Mouse (Mus musculus): ENCODE results near the gene Pex26. TPM values are rescaled to one million over a fixed set of nuclear protein-coding genes. Genes with fewer than 3 reads are reported as not detected.
A peak's percentile ranks its signal among the peaks of the same experiment; 100 is the strongest.

The Pex26 gene
- 5.1 and 6.6 TPM in 2 replicates for polyA plus RNA-seq (2016; fragmentation: Nextera tagmentation; extraction: Ambion mirVana)

DNA sequence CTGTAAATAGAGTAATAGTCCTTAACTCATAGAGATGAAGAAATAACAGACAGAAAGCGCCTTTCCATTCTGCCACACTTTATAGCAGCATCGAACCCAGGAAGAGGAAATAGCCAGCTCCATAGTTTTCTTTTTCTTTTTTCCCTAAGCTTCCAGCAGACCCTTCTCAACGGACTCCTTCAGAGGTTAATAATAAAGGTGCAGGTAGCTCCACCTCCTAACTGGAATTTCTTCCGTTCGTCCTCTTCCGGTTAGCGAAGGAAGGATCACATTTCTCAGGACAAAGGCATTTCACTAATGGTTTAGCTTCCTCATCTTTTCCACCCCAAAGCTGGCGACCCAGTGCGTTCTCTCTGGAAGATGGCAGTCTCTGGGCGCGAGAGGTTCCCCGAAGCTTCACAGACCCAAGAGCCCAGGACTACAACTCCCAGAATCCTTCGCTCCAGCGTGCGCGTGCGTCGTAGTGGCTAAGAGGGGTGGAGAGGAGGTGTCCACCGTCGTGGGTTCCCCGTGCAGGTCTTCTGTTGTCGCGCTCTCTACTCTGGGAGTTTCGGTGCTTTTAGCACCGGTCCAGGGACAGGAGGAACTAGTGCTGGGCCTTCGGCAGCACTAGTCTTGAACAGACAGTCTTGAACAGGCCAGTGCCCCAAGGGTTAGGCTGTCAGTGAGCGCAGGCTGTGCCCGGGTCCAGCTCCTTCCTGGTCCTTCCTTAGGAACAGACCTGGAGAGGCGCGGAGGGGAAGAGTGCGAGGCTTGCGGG is at the start of gene Pex26:
Gene Pex26, plus strand, starts transcription at position 254 of the 760 bp plus-strand sequence.
- Histone ChIP-seq H3K27me3 (ENCODE audit: insufficient read depth, poor library complexity, severe bottlenecking) (no peaks in the 10 kb centered on the region), H3K9me3 (no peaks in the 10 kb centered on the region), H3K27ac (peak within 1 kb of the TSS; percentile 88), H3K36me3 (peaks cover 12% of the 10 kb centered on the region; the same call in 1 of the 2 replicates), H3K4me3 (peak within 1 kb of the TSS; percentile 80), H3K4me1 (peaks cover 18% of the 10 kb centered on the region)
- WGBS: 2% methylated on average over 32 of the region's 32 CpGs
- peak; percentile 96 for DNase-seq (ENCODE audit: low spot score)

DNA sequence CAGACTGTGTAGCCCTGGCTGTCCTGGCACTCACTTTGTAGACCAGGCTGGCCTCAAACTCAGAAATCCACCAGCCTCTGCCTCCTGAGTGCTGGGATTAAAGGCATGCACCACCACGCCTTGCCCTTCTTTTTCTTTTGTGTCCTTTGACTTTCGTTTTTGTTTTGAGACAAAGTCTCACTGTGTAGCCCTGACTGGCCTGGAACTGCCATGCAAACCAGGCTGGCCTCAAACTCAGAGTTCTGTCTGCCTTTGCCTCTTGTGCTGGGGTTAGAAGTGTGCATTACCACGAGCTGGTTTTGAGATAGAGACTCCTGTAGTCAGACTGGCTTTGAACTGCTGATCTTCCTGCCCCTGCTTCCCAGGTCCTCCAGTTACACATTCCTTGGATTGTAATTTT is 49.2 kb upstream of the Pex26 start:
- Histone ChIP-seq H3K27me3 (ENCODE audit: insufficient read depth, poor library complexity, severe bottlenecking) (peaks cover 39% of the 10 kb centered on the region), H3K36me3 (no peaks in the 10 kb centered on the region), H3K9me3 (no peaks in the 10 kb centered on the region), H3K4me3 (no peak overlapping the region), H3K27ac (no peak overlapping the region), H3K4me1 (peaks cover 21% of the 10 kb centered on the region)
- whole genome bisulfite sequencing: 52% methylated on average over 3 of the region's 3 CpGs
- no peak for DNase-seq (ENCODE audit: low spot score)

DNA sequence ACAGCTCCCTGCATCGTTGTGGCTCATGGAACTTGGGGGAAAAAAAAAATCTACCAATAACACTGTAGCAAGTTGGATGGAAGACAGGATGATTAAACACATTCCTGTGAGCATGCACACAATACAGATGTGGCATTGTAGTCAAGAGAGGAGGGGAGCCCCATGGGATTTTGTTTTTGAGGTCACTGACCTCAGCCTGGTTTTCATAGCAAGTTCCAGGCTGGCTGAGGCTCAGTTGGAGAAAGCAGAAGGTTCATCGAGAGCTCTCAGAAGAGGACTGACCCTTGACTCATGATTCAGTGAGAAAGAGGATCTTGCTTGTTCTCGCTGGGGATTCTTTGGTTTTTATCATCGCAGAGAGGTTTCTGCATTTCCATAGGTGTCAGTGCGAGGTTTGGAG is 48.6 kb upstream of the Pex26 start:
- Histone ChIP-seq H3K27ac (no peak overlapping the region), H3K27me3 (ENCODE audit: insufficient read depth, poor library complexity, severe bottlenecking) (peaks cover 34% of the 10 kb centered on the region), H3K36me3 (no peaks in the 10 kb centered on the region), H3K9me3 (no peaks in the 10 kb centered on the region), H3K4me3 (no peak overlapping the region), H3K4me1 (peaks cover 15% of the 10 kb centered on the region)
- DNase-seq (ENCODE audit: low spot score): no peak
- 56% methylated on average over 5 of the region's 5 CpGs for WGBS

DNA sequence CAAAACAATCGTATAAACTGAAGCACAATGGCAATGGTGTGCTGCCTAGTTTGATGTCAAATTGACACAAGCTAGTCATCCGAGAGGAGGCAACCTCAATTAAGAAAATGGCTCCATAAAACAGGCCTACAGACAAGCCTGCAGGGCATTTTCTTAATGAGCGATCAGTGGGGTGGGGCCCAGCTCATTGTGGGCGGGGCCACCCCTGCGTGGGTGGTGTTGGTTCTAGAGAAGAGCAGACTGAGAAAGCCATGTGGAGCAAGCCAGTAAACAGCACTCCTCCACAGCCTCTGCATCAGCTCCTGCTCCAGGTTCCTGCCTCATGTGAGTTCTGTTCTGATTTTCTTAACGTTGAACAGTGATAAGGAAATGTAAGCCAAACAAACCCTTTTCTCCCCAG is 46.2 kb upstream of the Pex26 start:
- Histone ChIP-seq H3K36me3 (no peaks in the 10 kb centered on the region), H3K27me3 (ENCODE audit: insufficient read depth, poor library complexity, severe bottlenecking) (peaks cover 16% of the 10 kb centered on the region; the same call in 1 of the 2 replicates), H3K27ac (no peak overlapping the region), H3K9me3 (no peaks in the 10 kb centered on the region), H3K4me3 (no peak overlapping the region), H3K4me1 (no peaks in the 10 kb centered on the region)
- 59% methylated on average over 6 of the region's 6 CpGs for WGBS
- DNase-seq (ENCODE audit: low spot score): no peak

DNA sequence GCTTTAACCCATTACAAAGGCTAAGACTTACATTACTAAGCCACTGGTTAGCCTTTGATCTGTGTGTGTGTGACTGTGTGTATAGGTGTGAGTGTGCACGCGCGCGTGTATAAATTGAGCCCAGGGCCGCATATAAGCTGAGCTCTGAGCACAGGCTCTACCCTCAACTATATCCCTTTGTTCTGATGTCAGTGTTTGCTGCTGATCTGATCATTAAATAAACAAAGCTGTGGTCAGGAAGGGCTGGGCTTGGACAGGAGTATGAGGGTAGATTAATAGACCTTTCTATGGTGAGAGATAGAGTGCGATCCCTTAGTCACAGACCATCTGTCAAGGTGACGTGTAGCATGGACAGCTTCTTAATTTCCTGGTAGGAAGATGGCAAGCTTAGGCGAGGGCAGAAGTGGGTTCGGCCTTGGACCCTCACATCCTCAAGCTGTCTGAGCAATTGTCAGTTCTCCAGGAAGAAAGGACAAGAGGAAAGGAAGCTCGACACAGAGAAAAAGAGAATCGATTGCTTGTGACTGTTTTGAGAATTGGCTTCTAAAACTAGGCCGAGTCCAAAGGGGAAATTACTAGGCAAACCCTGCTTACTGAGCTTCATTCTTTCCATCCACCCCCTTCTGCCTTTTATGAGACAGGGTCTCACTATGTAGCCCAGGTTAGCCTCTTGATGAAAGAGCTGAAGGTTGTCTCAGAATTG is 45.0 kb upstream of the Pex26 start:
- Histone ChIP-seq H3K27me3 (ENCODE audit: insufficient read depth, poor library complexity, severe bottlenecking) (0 out of 2 replicates have a peak, but pooled peaks cover 7% of the 10 kb centered on the region), H3K9me3 (no peaks in the 10 kb centered on the region), H3K4me3 (no peak overlapping the region), H3K27ac (no peak overlapping the region), H3K4me1 (no peaks in the 10 kb centered on the region), H3K36me3 (no peaks in the 10 kb centered on the region)
- DNase-seq (ENCODE audit: low spot score): no peak
- WGBS: 73% methylated on average over 12 of the region's 12 CpGs

DNA sequence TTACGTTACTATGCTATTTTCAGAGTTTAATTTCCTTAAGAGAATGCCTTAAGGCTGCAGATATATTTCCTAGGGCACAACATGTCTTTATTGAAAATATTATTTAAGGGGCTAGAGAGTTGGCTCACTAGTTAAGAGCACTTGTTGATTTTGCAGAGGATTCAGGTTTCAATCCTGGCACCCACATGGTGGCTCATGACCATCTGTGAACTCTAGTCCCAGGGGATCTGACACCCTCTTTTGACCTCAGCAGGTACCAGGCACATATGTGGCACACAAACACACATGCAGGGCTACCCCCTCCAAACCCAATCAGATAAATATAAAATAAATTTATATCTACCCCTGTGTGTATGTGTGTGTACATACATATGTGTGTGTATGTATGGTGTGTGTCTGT is 44.2 kb upstream of the Pex26 start:
- WGBS: 88% methylated on average over 1 of the region's 1 CpGs
- H3K9me3 ChIP-seq: no peaks in the 10 kb centered on the region
- no peak overlapping the region for H3K27ac ChIP-seq
- no peak overlapping the region for H3K4me3 ChIP-seq
- H3K36me3 ChIP-seq: no peaks in the 10 kb centered on the region
- DNase-seq (ENCODE audit: low spot score): no peak
- H3K27me3 ChIP-seq (ENCODE audit: insufficient read depth, poor library complexity, severe bottlenecking): 0 out of 2 replicates have a peak, but pooled peaks cover 7% of the 10 kb centered on the region
- H3K4me1 ChIP-seq: peaks cover 7% of the 10 kb centered on the region

DNA sequence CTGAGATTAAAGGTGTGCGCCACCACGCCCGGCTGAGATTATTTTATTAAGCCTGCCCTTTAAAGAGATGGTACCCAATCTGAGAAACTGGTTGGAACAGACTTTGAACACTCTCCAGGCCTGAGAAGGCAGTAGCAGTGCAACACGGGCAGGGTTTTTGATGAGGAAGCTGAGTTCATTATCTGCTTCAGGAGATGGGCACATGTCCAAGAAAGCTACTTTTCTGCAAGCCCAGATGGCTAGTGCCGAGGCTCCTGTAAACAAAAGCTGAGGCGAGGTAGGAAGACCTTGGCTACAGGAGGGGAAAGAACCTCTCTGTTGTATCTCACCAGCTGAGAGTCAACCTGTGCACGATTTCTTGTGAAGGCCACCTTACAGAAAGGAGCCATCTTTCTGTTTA is 41.2 kb upstream of the Pex26 start:
- H3K27ac ChIP-seq: no peak overlapping the region
- no peak for DNase-seq (ENCODE audit: low spot score)
- H3K4me1 ChIP-seq: peaks cover 27% of the 10 kb centered on the region
- no peaks in the 10 kb centered on the region for H3K9me3 ChIP-seq
- no peak overlapping the region for H3K4me3 ChIP-seq
- no peaks in the 10 kb centered on the region for H3K36me3 ChIP-seq
- WGBS: 83% methylated on average over 7 of the region's 7 CpGs
- H3K27me3 ChIP-seq (ENCODE audit: insufficient read depth, poor library complexity, severe bottlenecking): no peaks in the 10 kb centered on the region

DNA sequence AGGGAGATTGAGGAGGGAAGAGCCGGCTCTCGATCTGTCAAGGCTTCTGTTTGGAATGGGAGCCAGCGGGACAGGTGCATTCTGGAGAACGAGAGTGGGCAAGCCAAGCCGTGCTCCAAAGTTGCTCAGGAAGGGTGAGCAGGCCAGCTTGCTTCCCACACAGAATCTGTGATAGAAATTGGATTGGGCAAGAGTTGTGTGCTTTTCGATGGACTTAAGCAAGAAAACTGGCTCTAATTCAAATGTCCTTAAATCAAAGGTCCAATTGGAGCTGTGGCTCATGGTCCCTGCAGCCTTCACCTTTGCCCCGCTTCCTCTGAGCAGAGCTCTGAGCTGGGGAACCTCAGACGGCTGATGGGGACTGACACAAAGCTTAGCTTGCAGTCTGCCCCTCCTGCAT is 40.0 kb upstream of the Pex26 start:
- no peaks in the 10 kb centered on the region for H3K36me3 ChIP-seq
- H3K9me3 ChIP-seq: no peaks in the 10 kb centered on the region
- DNase-seq (ENCODE audit: low spot score): no peak
- H3K27ac ChIP-seq: no peak overlapping the region
- H3K27me3 ChIP-seq (ENCODE audit: insufficient read depth, poor library complexity, severe bottlenecking): no peaks in the 10 kb centered on the region
- peaks cover 29% of the 10 kb centered on the region for H3K4me1 ChIP-seq
- 89% methylated on average over 8 of the region's 8 CpGs for WGBS
- H3K4me3 ChIP-seq: no peak overlapping the region

DNA sequence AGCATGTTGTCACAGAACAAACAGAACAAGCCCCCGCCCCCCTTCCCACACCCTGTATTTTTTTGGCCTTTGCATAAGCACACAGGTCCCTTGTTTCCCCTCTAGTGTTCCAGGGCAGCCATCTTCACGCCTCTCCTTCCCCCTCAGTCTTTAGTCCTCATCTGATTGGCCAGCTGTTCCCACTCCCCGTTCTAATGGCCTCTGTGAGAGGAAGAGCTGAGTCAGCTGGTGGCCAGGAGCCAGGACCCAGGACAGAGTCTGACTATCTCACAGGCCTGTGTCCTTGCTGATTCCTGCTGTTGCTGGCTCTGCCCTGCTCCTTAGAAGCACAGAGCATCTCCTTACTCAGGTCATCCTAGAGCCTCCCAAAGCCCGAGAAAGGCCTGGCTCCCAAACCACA is 39.4 kb upstream of the Pex26 start:
- Histone ChIP-seq H3K27ac (no peak overlapping the region), H3K36me3 (no peaks in the 10 kb centered on the region), H3K27me3 (ENCODE audit: insufficient read depth, poor library complexity, severe bottlenecking) (no peaks in the 10 kb centered on the region), H3K4me3 (no peak overlapping the region), H3K4me1 (peaks cover 29% of the 10 kb centered on the region), H3K9me3 (no peaks in the 10 kb centered on the region)
- 50% methylated on average over 4 of the region's 4 CpGs for WGBS
- no peak for DNase-seq (ENCODE audit: low spot score)

DNA sequence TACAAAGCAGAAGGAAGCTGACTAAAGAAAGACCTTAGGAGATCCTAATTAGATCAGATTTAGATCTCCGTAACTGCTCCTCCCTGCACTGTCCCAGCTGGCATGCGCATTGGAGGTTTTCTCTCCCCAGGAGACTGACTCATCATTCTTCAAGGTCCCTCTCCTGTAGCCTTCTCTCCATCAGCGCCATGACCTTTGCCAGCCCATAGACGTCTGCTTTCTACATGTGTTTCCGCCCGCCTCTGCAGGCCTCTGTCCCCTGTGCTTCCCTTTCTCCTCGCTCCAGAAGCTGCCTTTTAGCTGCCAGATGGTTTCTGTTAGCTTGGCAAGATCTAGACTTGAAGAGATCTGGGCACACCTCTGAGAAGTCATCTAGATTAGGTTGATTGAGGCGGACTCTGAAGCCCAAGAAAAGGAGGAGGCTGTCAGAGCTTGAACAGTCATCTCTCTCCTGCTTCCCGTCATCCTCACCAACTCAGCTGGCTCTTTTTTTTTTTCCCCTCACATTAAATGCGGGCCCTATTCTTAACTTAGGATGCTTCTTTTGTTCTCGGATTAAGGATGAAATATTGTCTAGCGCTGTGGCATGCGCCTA is 38.4 kb upstream of the Pex26 start:
- WGBS: 64% methylated on average over 13 of the region's 13 CpGs
- no peaks in the 10 kb centered on the region for H3K9me3 ChIP-seq
- H3K4me1 ChIP-seq: peaks cover 29% of the 10 kb centered on the region
- DNase-seq (ENCODE audit: low spot score): no peak
- no peak overlapping the region for H3K4me3 ChIP-seq
- H3K27me3 ChIP-seq (ENCODE audit: insufficient read depth, poor library complexity, severe bottlenecking): no peaks in the 10 kb centered on the region
- H3K27ac ChIP-seq: no peak overlapping the region
- no peaks in the 10 kb centered on the region for H3K36me3 ChIP-seq

DNA sequence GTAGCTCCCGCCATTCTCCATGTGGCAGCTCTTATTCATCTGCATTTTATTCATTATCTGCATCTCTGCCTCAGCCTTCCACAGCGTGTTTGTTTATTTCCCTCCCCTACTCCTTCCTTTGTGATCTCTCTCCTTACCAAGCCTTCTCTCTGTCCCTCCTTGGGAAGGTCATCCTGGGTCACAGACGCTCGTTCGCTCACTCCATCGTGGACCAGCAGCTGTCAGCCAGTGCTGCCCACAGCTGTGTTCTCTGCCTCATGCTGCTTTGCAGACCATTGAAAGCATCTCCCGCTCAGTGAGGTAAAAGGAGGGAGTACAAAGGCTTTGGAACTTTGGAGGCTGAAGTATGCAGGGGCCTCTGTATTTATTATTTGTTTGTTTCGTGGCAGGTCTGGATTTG is 37.6 kb upstream of the Pex26 start:
- H3K27me3 ChIP-seq (ENCODE audit: insufficient read depth, poor library complexity, severe bottlenecking): no peaks in the 10 kb centered on the region
- DNase-seq (ENCODE audit: low spot score): no peak
- WGBS: 72% methylated on average over 8 of the region's 8 CpGs
- H3K27ac ChIP-seq: peak overlapping the region; percentile 1; the same call in 1 of the 2 replicates
- H3K4me1 ChIP-seq: peaks cover 29% of the 10 kb centered on the region
- no peaks in the 10 kb centered on the region for H3K9me3 ChIP-seq
- no peaks in the 10 kb centered on the region for H3K36me3 ChIP-seq
- H3K4me3 ChIP-seq: no peak overlapping the region

DNA sequence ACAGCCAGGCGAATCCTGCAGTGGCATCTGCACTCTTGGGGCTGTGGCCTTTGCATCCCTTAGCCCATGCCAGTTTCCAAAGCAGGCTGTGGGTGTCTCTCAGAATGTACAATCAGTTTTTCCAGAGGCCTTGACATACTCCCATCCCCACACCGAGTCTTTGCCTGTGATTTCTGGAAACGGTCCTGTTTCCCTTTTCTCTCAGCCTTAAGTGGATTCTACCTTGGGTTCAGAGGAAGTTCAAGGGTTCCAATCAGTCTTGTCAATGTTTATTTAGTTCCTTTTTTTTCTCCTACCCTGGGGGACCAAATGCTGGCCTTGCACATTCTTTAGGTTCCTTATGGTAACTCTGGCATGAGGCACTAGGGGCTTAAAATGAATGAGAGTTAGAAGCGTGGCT is 36.7 kb upstream of the Pex26 start:
- no peak for DNase-seq (ENCODE audit: low spot score)
- no peaks in the 10 kb centered on the region for H3K9me3 ChIP-seq
- no peaks in the 10 kb centered on the region for H3K27me3 ChIP-seq (ENCODE audit: insufficient read depth, poor library complexity, severe bottlenecking)
- H3K27ac ChIP-seq: no peak overlapping the region
- H3K4me3 ChIP-seq: no peak overlapping the region
- peaks cover 33% of the 10 kb centered on the region for H3K4me1 ChIP-seq
- WGBS: 39% methylated on average over 4 of the region's 4 CpGs
- H3K36me3 ChIP-seq: no peaks in the 10 kb centered on the region

DNA sequence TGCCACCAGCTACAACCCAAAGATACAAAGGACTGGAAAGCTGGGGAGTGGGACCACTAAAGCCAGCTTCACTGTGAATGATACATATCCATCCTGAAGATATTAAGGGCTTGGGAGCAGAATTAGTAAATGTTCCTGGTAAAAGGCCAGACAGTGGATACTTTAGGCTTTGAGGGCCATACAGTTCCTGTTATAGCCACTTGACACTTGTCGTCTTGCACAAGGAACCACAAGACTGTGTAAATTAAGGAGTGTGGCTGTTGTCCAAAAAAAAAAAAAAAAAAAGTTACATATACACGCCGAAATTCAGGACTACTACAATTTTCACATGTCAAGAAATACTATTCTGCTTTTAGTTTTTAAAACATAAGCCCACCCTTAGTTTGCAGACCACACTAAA is 35.1 kb upstream of the Pex26 start:
- Histone ChIP-seq H3K9me3 (no peaks in the 10 kb centered on the region), H3K4me1 (peaks cover 37% of the 10 kb centered on the region), H3K36me3 (no peaks in the 10 kb centered on the region), H3K27me3 (ENCODE audit: insufficient read depth, poor library complexity, severe bottlenecking) (no peaks in the 10 kb centered on the region), H3K4me3 (no peak overlapping the region), H3K27ac (no peak overlapping the region)
- DNase-seq (ENCODE audit: low spot score): no peak
- WGBS: 54% methylated on average over 3 of the region's 3 CpGs
